Mouse (Mus musculus): ENCODE measurements at regions not wholly inside any gene's neighbourhood (a gene's known extent, or its start where the extent isn't known, plus 50 kb on each side); places are given as distances from the start of the nearest gene placed in this dataset.
A peak's percentile ranks its signal among the peaks of the same experiment; 100 is the strongest.

DNA sequence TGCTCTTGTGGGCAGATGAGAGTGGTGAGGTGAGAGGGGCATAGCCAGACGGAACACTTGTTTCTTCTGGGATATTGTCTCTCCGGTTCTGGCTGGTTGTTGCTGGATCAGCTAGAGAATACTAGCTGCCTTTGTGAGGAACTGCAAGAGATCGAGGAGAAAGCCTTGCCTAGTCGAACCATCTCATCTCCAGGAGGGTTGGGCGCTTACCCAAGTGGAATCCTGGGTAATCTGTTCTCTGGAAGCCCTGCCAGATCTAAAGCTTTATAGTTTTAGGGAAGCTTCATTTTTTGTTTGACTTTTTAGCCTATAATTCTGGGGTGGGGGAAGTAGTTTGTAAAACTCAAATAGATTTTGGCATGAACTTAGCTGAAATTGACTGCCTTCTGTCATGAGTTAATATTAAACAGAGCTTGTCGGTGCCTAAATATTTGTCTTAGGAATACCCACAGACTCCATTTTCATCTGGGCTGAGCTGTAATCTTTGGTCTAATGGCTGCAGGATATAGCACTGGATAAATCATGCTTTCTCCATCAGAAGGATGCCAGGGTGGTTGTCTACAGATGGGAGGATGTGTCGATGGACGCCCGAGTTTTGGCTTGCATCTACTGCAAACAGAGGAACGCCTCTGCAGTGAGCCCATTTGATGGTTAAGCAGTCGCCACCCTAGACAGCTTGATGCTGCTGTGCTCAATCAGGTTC lies 279.1 kb upstream of the Zfp64 start:
- no peak for DNase-seq

DNA sequence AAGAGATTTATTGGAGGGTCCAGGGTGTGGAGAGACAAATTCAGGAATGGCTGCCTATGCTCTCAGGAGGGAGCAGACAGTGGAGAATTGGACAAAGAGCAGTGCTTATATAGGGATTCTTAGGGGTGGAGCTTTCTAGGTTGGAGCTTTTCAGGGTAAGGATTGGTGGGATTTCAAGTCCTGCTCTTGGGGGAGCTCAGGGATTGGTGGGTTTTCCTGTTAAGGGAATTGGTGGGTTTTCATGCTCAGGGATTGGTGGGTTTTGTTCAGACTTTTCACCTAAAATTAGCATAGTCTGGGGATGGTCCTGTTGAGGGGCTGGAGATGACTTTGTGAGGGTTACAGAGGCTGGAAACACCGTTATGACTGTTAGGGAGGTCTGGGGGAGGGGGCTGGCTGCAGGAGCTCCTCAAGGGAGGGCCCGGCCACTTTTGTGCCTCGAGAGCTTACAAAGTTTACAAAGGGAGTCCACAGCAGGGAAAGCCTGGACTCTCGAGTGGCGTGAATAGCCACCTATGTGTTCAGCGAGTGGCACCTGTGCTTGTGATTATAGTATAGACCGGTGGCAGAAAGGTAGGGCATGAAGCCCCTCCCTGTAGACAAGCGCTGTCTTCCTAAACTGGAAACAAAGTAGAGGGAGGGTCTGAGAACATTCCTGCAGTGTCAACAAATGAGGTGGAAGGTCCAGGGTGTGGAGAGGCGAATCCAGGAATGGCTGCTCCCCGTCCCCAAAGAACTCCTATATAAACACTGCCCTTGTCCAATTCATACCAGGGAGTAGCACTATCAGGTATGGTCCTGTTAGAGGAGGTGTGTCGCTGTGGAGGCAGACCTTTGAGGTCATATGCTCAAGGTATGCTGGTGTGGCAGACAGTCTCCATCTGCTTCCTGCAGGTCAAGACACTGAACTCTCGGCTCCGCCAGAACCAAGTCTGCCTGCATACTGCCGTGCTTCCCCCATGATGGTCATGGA lies 278.1 kb upstream of the Zfp64 start:
- no peak for DNase-seq

DNA sequence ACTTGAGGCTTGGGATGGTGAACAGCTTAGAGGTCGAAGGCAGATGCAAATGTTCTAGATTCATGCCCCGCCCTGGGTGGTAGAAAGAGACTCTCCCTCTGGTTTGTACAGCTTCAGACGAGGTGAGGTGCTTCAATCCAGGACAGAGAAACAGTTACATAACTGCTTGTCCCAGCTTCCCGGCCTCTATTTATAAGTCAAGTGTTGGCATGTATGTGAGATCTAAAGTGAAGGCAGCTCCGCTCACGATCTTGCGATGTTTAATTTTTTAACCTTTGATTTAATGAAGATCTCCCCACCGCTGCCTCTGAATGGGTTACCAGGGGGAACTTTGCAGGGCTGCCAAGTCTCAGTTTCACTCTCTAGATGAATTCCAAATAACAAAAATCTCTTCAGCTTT lies 266.9 kb upstream of the Zfp64 start:
- no peak for DNase-seq

DNA sequence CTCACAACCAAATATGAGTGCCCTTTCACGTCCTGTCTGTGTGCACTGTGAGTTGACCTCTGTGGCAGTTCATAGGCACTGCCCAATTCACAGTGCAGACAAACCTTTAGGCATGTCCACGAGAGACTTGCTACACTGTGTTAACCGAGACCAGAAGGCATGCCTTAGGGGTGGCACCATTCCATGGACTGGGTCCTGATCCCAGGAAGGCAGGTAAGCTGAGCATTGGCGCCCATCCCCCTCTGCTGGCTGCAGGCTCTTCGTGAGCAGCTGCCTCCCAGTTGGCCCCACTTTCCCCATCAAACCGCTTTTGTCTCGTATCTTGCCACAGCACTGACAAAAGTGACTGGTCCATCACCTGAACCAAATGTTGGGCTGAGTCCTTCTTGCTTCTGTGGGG lies 265.8 kb upstream of the Zfp64 start:
- peak; percentile 65 to 77 for DNase-seq

DNA sequence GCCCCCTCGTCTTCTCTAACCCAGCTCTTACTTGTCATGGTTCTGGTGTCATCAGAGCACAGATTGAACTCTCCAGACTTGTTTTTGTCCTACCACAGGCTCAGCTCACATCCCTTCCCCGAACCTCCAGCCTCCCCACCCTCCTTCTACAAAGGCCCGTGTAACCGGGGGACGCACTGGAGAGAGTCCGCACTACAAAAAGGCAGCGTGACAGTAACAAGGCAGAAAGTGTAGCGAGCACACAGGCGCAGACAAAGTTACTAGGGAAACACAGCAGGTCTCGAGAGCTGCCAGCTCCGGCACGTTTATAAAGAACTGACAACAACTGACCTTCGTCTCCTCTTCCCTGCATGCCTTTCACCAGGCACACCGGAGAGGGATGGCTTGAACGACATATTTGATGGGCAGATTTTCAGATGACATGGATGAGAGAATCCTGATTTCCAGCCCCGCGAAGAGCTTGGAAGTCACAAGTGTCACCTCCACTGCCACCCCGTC lies 260.2 kb upstream of the Zfp64 start:
- DNase-seq = no peak

DNA sequence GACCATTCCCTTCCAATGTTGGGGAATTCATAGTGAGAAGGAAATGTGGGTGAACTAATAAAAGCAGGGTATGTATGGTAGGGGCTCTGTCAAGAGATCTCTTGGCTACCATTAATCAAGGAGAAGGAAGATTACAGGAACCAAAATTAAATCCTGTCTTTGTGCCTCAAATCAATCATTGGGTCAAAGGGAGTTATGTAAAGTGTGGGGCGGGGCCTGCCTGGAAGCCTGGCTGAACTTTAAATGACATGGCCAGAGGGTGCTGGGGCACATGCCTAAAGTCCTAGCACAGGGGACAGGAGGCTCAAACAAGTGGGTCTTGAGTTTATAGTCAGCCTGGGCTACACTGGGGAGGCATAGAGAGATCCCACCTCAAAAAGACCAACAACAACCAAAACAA lies 259.0 kb upstream of the Zfp64 start:
- DNase-seq = no peak

DNA sequence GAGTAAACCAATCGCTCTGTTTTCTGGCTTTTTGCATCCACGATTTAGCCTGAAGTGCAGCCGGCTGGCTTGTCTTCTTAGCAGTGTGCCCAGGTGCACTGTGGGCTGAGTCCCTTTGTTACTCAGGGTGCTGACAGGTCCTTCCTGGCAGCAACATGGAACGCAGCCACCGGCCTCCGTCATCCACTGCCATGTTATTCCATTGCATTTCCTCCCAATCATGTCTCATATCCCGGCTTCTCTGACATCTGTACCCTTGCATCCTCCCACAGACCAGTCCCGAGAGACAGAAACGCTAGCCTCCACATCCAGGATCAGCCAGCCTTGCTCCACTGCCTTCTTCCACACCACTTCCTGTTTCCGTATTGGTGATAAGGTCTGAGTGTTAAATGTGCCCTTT lies 257.9 kb upstream of the Zfp64 start:
- no peak for DNase-seq

DNA sequence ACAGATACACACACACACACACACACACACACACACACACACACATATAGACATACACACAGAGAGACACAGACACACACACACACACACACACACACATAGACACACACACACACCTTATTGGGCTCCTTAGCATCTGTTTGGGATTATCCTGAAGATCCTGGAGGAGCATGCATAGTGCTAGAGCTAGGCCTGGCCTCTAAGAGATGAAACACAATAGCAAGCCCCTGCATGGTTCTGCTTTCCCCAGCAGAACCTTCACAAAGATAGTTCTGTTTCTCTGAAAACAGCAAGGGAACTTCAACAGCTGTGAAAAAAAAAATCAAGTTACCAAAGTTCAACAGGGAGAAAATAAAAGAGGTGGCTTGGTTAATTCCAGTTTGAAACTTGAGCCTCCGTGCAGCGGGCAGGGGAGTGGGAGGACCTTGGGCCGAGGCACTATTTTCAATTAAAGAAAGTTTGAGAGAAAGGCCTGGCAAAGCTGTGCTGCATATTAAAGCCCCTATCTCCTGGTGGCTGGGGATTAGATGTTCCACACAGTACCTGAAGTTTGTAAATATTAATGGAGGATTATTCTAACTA lies 257.4 kb upstream of the Zfp64 start:
- no peak for DNase-seq

DNA sequence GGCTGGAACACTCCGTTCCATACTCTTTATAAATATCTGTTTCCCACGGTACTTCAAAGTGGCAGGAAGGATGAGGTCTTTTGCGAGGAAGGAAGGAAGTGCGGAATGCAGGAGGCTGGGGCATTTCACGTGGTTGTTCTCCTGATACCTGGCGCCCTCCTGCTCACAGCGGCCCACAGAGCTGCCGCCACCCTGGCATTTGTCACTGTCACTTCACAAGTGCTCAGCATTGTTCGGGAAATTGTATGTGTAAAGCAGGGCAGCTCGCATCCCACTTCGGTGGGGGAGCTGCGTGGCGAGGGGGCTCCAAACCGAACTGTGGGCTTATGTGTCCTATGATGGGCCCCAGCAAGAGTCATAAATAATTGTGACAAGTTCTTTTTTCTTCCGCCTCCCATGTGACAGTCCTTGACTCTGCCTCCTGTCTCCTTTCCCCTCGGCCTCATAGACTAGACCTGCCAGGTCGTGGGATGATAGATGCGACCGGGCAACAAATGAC lies 248.9 kb upstream of the Zfp64 start:
- DNase-seq = no peak

DNA sequence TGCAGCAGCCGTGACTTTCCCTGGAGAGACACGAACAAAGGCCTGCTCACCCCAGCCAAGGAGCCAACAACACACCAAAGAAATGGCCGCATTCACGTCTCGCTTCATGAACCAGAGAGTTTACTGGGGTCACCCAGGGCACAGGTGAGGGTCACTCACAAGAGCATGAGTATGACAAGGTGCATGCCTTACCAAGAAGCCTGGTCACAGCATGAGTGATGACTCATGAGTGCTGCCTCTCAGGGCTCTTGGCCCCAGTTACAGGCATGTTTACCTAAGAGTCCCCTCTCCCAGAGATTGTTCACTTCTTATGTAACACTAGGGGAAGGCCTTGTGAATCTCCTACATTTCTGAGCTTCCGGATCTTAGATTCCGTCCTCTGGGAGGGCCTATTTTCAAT lies 236.6 kb upstream of the Zfp64 start:
- no peak for DNase-seq

DNA sequence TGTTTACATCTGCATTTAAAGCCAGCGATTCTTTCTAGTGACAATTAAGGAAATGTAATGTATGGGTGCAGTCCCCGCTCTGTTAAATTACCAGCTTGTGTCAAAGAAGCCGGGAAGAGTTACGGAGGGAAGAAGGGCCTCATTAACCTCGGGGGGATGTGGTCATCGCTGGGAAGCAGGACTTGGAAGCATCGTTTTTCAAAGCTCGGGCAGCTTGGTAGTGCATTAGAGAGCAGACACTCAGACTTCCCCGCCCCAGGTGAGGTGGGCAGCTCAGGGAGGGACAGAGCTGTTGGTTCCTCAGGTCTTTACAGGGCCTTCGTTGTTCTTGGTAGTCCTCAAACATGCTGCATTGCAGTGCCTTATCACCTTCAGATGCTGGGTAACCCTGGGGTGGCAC lies 236.1 kb upstream of the Zfp64 start:
- DNase-seq = no peak

DNA sequence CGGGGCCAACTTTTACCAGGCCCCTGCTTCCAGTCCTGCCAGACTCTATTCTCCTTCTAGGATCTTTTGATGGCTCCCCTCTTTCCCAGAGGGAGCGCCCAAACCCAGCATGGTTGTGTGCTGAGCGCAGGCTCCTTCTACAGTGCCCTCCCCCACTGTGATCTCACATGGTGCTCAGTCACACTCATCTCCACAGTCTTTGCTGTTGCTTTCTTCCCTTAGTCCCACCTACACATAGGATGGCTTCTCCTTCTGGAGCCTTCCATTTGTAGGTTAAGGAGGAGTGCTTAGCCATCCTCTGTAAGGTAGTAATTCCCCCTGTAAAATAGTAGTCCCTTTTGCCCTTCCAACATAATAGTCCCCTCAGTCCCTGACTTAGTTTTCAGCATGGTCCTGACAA lies 222.2 kb upstream of the Zfp64 start:
- DNase-seq = no peak

DNA sequence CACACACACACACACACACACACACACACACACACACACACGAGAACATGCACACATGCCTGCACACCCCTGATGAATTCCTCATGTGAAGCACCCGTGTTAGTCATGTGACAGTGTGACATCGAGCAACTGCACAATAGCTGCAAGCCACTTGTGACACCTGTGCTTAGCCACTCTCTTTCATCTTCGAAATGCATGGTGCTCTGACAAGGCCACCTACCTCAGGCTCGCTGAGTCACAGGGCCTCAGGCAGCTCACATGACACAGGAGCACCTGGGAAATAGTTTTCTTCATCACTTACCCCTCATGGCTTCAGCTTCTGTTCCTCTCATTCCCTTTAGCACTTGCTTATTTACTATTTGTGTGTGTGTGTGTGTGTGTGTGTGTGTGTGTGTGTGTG lies 213.4 kb upstream of the Zfp64 start:
- DNase-seq = no peak

DNA sequence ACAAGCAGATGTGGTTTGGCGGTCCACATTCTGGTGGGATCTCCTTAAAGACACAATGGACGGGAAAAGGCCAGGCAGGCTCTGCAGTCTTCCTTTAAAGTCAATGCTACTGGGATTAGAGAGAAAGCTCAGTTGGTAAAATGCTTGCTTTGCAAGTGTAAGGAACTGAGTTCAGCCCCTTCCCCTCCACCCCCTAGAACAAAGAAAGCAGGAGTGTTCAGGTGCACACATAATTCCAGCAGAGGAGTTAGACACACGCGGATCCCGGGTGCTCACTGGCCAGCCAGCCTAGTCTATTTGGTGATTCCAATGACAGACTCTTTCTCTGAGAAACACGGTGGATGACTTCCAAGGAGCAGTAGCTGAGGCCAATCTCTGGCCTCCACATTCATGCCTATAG lies 213.0 kb upstream of the Zfp64 start:
- no peak for DNase-seq

DNA sequence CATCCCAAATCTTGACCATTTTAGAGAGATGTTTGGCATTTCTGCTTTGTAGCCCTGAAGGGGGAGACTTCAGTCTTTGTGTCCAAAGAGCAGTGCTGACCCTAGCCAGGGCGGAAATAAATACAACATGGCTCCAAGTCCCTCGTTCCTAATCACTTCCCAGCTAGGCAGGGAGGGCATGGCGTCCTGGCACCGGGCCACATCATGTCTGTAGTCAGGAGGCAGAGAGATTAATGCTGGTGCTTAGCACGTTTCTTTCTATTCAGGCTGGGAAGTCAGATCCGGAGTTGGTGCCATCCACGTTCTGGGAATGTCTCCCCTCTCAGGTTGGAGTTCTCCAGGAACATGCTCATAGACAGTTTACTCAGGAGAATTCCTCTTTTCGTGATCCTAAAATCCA lies 206.3 kb upstream of the Zfp64 start:
- DNase-seq = peak; percentile 40 to 64

DNA sequence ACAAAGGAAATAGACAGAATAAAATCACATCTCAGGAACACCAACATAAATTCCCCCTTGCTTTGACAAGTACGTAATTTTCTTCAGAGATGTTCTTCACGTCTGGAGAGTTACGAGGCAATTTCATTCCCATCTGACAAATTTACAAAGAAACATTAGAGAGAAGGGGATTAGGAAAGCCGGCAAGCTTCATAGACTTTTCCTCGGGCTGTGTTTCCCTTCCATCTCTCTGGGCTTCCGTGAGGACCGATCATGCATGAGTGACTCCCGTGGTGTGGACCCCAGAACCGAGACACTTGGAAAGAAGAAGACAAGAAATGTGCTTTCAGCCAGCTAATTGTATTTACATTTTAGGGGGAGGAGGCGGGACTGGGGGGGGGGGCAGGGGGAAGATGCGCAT lies 203.4 kb upstream of the Zfp64 start:
- DNase-seq = no peak

DNA sequence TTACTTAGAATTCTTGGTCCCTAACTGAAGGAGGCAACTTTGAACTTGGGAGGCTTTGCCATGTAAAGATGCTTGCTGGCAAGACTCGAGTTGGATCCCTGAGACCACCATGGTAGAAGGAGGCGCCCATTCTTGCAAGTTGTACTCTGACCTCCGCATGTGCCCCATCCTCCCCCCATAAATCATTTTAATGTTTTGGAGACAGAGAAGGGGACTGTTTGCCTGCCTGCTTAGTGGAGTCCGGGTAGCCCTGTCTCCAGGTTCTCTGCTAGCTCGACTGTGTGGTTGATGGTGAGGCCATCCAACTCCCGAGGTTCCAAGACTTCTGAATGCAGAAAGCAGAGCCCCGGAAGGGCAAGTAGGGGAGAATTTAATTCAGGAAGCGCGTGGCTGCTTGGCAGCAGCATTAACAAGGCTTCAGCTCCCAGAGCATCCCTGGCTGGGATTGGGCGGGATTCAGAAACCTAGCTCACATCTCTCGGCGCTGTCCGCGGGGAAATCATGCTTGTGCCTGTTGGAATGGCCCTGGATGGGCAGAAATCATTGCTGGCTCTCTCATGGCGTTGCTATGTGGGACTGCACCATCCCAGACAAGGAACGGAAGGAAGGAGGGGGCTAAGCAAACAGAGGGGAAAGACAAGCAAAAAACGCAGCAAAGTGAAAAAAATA lies 202.8 kb upstream of the Zfp64 start:
- DNase-seq = peak; percentile 10 to 17

DNA sequence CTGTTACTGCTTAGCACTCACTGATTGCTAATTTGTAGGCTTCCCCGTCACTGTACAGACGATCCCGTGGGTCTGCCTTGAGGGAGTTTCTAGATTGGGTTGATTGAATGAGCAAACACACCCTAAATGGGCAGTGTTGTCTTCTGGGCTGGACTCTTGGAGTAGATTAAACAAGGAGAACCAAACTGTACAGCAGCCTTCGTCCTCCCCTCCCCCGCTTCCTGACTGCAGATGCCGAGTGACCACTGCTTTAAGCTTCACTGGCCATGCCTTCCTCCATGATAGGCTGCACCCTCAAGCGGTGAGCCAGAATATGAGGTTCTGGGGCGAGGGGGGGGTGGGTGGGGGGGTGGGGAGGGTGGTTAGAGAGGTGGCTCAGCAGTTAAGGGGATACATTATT lies 201.5 kb upstream of the Zfp64 start:
- DNase-seq = no peak

DNA sequence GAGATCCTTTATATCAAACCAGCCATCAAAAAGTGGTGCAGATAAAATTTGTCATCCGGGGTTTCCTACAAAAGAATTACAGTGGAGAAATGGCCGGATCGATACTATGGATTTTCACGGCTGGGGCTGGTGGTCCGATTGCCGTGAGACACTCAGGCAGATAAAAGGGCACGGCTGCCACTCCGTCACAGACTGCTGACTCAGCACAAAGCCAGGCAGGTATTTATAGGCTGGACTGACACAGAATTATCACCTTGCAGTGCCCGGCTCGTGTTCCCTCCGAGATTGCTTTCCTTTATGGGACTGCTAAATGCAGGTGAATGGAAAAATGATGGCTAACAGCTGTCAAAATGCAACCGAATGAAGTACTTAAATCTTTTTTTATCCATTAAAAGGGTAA lies 199.5 kb upstream of the Zfp64 start:
- no peak for DNase-seq

DNA sequence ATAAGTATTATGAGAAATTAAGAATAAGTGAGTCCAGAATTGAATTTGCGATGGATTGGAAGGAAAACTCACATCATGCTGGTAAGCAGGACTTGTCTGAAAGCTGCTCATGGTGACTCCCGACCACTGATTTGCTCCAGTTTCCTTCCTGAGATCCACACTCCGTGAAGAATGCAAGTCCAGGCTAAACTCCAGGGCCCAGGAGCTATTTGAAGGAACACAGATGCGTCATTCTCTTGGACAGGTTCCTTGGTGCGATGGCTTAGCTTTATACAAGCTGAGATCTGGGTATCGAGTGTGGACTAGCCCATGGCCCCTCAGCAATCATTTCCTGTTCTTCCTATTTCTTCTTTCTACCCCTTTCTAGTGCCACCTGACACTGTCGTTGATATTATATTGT lies 192.3 kb upstream of the Zfp64 start:
- DNase-seq = no peak

DNA sequence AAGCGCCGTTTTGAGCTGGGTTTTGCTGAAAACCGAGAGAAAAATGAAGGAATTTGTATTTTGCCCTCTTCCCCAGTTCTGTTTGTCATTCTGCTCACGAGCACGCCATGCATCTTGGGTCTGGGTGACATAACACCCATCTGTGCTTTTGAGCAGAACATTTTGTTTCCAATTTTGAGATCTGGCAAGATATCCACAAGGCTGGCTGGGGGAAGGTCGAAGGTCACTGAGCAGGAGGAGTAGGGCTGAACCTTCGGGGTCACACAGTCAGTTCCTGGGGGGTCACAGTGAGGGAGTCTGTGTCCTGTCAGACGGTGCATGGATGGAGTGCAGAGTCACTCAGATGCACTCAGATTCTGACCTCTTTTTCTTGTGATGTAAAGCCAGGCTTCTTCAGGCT lies 186.8 kb upstream of the Zfp64 start:
- no peak for DNase-seq

DNA sequence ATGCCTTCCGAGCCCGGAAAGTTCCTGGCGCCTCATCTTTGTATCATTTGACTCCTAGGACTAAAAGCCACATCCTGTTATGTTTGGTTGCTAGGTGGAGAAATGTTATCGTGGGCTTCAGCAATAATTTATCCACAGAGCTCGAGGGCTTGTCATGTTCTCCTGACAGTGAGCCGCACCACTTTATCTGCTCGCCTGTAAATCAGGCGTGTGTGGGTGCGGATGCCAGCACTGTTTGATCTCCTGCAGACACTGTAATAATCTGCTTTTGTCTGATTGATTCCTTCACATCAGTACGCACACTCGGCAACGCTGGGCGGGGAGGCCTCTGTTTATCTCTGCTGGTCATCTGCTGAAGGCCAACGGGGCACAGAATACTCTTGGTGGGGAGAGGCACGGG lies 178.5 kb upstream of the Zfp64 start:
- DNase-seq = no peak

DNA sequence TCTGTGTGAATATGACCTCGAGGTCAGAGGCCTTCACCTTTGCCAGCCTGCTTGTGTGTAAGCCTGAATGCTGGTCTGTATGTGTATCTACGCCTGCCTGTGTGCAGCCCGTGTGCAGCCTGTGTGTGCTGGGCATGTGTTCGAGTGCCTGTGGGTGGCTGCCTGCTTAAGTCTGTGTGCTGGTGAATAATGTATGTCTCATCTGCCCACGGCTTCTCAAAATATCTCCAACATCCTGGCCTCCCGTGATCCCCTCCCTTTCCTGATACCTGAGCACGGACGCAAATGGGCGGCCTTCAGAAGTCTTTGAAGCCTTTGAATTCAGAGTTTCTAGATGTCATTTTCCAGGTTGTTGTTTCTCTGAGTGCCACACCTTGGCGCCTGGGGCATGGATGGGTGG lies 170.1 kb upstream of the Zfp64 start:
- DNase-seq = no peak
